Mouse (Mus musculus): ENCODE data around the gene Mrpl51. TPM values are rescaled to one million over a fixed set of nuclear protein-coding genes. Genes with fewer than 3 reads are reported as not detected.
"Not testable (repeated sequence)": the region's sequence is repeated elsewhere in the genome, so short reads cannot be mapped to it uniquely, and the experiment has no call there.

The Mrpl51 gene
- polyA plus RNA-seq, 1 experiment from 2014 or later, result 148 TPM

DNA sequence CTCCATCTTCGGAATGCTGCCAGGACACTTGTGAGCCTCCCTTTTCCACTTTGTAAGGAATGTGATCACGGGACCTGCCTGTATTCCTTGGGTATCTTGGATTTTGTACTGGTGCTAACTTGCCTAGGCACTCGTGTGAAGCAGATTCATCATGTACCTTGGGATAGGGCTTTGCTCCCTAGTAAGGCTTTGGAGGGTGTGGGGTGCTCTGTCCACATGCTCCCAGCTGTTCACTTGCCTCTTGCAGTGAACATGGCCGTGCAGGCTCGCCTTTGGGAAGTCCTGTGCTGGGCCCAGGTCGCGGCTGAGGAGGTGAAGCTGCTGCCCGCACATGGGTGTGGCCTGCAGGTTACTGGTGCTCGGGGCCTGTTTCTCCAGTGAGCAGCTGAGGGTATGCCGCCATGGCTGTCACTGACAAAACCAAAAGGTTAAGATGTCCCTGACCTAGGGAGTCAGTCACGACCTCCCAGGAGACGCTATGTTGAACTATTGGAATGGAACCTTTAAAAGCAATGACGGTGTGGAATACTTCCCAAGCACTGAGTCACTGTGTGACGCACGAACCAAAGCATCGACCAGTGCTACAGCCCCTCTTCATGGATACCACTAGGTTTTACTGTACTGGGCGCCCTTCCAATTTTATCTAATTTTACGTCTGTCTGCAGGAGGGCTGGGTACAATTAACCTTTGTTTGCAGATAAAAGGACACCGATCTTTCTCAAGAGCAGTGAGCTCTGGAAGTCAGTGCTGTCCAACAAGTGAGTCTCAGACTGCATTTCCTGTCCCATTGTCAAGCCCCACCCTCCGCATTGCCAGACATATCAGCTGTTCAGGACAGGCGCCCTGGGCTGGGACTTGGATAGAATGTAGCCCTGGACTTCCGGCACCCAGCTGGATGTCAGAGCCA is 30.5 kb upstream of the Mrpl51 start:
- Histone ChIP-seq H3K36me3 (peaks cover 36% of the 10 kb centered on the region), H3K27me3 (no peaks in the 10 kb centered on the region), H3K4me1 (replicated peaks) (peaks cover 27% of the 10 kb centered on the region), H3K4me3 (no peak overlapping the region), H3K4me2 (no peak overlapping the region), H3K27ac (replicated peaks) (0 out of 2 replicates have a peak overlapping the region, but pooled peaks have one; percentile 8), H3K9me3 (no peaks in the 10 kb centered on the region), H3K9ac (no peak overlapping the region)
- WGBS, result 19% methylated on average over 22 of the region's 22 CpGs
- ATAC-seq (ENCODE audit: low FRiP score, low read depth), result no peak

DNA sequence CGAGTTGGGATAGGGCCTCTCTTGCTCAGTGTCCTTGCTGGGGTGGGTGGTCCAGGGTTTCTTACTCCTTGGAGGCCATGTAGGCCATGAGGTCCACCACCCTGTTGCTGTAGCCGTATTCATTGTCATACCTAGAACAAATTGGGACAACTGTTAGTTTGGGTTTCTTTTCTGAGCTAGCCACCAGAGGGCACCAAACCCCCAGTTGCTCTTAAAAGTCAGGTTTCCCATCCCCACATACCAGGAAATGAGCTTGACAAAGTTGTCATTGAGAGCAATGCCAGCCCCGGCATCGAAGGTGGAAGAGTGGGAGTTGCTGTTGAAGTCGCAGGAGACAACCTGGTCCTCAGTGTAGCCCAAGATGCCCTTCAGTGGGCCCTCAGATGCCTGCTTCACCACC is 29.6 kb upstream of the Mrpl51 start:
- Histone ChIP-seq H3K36me3 (peaks cover 34% of the 10 kb centered on the region), H3K4me1 (replicated peaks) (peaks cover 36% of the 10 kb centered on the region)
- not testable (repeated sequence) for H3K27me3 ChIP-seq; H3K27ac ChIP-seq (replicated peaks); ATAC-seq (ENCODE audit: low FRiP score, low read depth); H3K9ac ChIP-seq; H3K4me2 ChIP-seq; H3K4me3 ChIP-seq; H3K9me3 ChIP-seq
- WGBS, result 4% methylated on average over 4 of the region's 5 CpGs

- not testable (repeated sequence) for ATAC-seq (ENCODE audit: low FRiP score, low read depth); H3K9me3 ChIP-seq; H3K4me2 ChIP-seq; H3K27me3 ChIP-seq; H3K9ac ChIP-seq; H3K4me3 ChIP-seq; H3K27ac ChIP-seq (replicated peaks)
- WGBS, result 70% methylated on average over 12 of the region's 16 CpGs
- Histone ChIP-seq H3K4me1 (replicated peaks) (peaks cover 44% of the 10 kb centered on the region), H3K36me3 (peaks cover 32% of the 10 kb centered on the region)
Observed at GRCm38 (mm10) chr6:125162615-125163305, 28.8 kb upstream of the Mrpl51 start.

DNA sequence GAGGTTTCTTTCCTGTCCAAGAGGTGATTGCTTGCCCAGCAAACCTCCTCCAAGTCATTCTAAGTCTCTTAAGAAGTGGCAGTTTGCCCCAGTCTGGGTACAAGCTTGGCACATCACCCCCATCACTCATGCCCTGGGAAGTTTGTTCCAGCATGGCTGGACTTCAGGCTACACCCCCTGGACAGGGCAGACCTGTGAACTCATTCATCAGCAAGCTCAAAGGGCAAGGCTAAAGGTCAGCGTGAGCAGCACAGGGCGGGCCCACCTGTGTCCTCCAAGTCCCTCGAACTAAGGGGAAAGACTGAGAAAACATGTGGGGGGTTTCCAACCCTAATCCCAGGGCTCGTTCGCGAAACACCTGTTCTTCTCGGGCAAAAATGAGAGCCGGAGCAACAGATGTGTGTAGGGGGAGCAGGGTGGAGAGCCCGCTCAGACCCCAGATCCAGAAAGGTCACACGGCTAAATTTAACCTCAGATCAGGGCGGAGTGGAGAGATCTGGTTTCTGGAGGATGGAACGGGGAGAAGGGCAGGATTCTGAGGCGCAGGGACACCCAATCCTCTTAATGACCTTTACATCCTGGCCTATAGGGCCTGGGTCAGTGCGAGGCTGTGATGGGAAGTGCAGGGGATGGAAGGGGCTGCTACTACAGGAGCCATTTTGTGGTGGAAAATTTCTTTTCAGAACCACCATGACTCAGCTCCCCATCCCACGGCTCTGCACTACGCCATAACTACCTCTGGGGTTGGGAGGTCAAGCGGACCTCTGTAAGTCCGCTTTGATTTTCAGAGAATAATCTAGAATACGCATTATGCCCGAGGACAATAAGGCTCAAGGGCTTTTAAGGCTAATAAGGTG is 27.6 kb upstream of the Mrpl51 start:
- H3K4me3 ChIP-seq, result peak overlapping the region; percentile 91
- H3K27me3 ChIP-seq, result no peaks in the 10 kb centered on the region
- H3K36me3 ChIP-seq, result peaks cover 33% of the 10 kb centered on the region
- peak overlapping the region; percentile 95 for H3K4me2 ChIP-seq
- no peak for ATAC-seq (ENCODE audit: low FRiP score, low read depth)
- peak overlapping the region; percentile 93 for H3K27ac ChIP-seq (replicated peaks)
- 6% methylated on average over 20 of the region's 20 CpGs for WGBS
- H3K4me1 ChIP-seq (replicated peaks), result peaks cover 44% of the 10 kb centered on the region
- H3K9me3 ChIP-seq, result no peaks in the 10 kb centered on the region
- peak overlapping the region; percentile 93 for H3K9ac ChIP-seq

GRCm38 (mm10) chr6:125164672-125165327 is 26.8 kb upstream of the Mrpl51 start:
- Histone ChIP-seq H3K9ac (peak overlapping the region; percentile 93), H3K27ac (replicated peaks) (peak overlapping the region; percentile 93), H3K4me1 (replicated peaks) (peaks cover 44% of the 10 kb centered on the region), H3K4me2 (peak overlapping the region; percentile 95), H3K9me3 (no peaks in the 10 kb centered on the region), H3K4me3 (peak overlapping the region; percentile 91), H3K27me3 (no peaks in the 10 kb centered on the region), H3K36me3 (peaks cover 34% of the 10 kb centered on the region)
- peak; percentile 43 for ATAC-seq (ENCODE audit: low FRiP score, low read depth)
- WGBS, result under 1% methylated on average over 38 of the region's 39 CpGs

DNA sequence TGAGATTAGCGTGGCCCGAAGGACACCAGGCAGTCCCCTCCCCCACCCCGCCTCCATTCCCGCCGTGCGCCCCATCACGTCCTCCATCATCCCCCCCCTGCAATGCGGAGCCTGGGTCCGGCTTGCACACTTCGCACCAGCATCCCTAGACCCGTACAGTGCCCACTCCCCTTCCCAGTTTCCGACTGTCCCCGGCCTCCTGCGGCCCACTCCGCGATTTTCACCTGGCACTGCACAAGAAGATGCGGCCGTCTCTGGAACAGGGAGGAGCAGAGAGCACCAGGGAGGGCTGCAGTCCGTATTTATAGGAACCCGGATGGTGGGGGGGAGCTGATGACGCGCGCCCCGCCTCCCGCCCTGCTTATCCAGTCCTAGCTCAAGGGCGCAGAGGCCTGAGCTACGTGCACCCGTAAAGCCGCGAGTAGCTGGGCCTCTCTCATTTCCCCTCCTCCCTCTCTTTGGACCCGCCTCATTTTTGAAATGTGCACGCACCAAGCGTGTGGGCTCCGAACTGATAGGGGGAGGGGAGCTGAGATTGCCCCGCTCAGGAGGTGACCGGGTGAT is 26.2 kb upstream of the Mrpl51 start:
- Histone ChIP-seq H3K9me3 (no peaks in the 10 kb centered on the region), H3K27me3 (no peaks in the 10 kb centered on the region), H3K36me3 (peaks cover 34% of the 10 kb centered on the region), H3K9ac (peak overlapping the region; percentile 93), H3K4me1 (replicated peaks) (peaks cover 44% of the 10 kb centered on the region), H3K4me3 (peak overlapping the region; percentile 91), H3K27ac (replicated peaks) (peak overlapping the region; percentile 93), H3K4me2 (peak overlapping the region; percentile 95)
- ATAC-seq (ENCODE audit: low FRiP score, low read depth), result peak; percentile 94
- under 1% methylated on average over 36 of the region's 36 CpGs for WGBS

DNA sequence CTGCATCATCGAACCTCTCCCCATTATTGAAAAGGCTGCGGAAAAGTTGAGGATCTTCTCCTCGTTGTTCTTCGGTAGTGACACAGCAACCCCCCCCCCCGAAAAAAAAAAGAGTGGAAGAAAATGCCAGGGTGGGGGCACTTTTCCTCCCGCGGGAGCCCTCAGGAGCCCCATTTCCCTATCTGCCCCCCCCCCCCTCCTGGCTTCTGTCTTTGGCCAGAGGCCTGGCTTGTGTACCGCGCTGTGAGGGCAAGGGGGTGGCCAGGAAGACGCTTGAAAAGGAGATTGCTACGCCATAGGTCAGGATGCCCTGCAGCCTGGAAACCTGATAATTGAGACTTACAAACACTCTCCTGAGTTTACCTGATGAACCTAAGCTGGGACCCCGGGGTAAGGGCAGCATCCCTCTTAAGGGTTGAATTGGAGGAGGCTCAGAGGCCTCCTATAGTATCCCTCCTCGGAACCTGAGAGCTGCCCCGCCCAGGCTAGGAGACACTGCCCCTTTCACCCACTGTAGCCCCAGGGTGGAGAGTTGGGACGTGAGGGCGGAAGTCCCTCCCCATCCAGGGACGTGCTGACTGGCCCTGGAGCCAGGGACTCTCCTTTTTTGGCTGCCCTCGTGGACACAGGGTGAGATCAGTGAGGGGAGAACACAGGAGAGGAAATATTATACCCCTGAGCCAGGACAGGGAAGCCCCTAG is 25.4 kb upstream of the Mrpl51 start, which contains the start of gene Gapdh:
Gene Gapdh (minus strand): TSS at position 417 of the 701 bp plus-strand sequence.
- Histone ChIP-seq H3K4me1 (replicated peaks) (peaks cover 44% of the 10 kb centered on the region), H3K27ac (replicated peaks) (peak within 1 kb of the TSS; percentile 93), H3K36me3 (peaks cover 37% of the 10 kb centered on the region), H3K9ac (peak within 1 kb of the TSS; percentile 93), H3K9me3 (no peaks in the 10 kb centered on the region), H3K27me3 (no peaks in the 10 kb centered on the region), H3K4me3 (peak within 1 kb of the TSS; percentile 91), H3K4me2 (peak within 1 kb of the TSS; percentile 95)
- peak; percentile 6; the same call in 1 of the 2 replicates for ATAC-seq (ENCODE audit: low FRiP score, low read depth)
- WGBS, result under 1% methylated on average over 18 of the region's 18 CpGs

- no peak for ATAC-seq (ENCODE audit: low FRiP score, low read depth)
Observed at GRCm38 (mm10) chr6:125166861-125167650, 24.5 kb upstream of the Mrpl51 start.

DNA sequence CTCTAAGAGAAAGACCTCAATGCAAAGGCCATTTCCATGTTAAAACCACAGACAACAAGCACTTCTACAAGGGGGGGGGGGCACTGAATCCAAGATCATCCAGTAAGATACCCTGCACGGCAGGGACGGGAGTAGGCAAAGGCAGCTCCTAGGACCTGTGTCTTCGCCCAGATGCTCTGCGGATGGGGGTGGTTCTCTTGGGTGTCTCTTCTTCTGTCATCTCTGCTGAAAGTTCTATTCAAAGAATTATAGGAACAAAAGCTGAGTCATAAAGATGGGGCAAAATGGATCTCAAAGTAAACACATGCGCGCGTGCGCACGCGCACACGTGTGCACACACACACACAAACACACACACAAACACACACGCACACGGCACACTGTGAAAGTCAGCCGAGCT is 23.5 kb upstream of the Mrpl51 start:
- WGBS, result 91% methylated on average over 14 of the region's 14 CpGs
- Histone ChIP-seq H3K4me1 (replicated peaks) (peaks cover 35% of the 10 kb centered on the region), H3K9me3 (no peaks in the 10 kb centered on the region), H3K4me3 (no peak overlapping the region), H3K36me3 (peaks cover 50% of the 10 kb centered on the region), H3K27me3 (no peaks in the 10 kb centered on the region), H3K4me2 (no peak overlapping the region), H3K9ac (no peak overlapping the region), H3K27ac (replicated peaks) (no peak overlapping the region)
- ATAC-seq (ENCODE audit: low FRiP score, low read depth), result no peak

More at GRCm38 (mm10) chr6:125166861-125167650, 24.5 kb upstream of the Mrpl51 start:
- Histone ChIP-seq H3K9ac (peak overlapping the region; percentile 50), H3K36me3 (peaks cover 41% of the 10 kb centered on the region), H3K4me2 (peak overlapping the region; percentile 95), H3K4me3 (peak overlapping the region; percentile 91; the same call in 1 of the 2 replicates), H3K4me1 (replicated peaks) (peaks cover 40% of the 10 kb centered on the region), H3K27ac (replicated peaks) (peak overlapping the region; percentile 93), H3K27me3 (no peaks in the 10 kb centered on the region), H3K9me3 (no peaks in the 10 kb centered on the region)
- 17% methylated on average over 10 of the region's 10 CpGs for WGBS

- 86% methylated on average over 6 of the region's 6 CpGs for WGBS
- no peak overlapping the region for H3K9ac ChIP-seq
- ATAC-seq (ENCODE audit: low FRiP score, low read depth), result no peak
Observed at GRCm38 (mm10) chr6:125170194-125170593, 21.4 kb upstream of the Mrpl51 start.

More at GRCm38 (mm10) chr6:125170194-125170593, 21.4 kb upstream of the Mrpl51 start:
- peaks cover 66% of the 10 kb centered on the region for H3K36me3 ChIP-seq
- H3K4me1 ChIP-seq (replicated peaks), result peaks cover 22% of the 10 kb centered on the region
- no peak overlapping the region for H3K27ac ChIP-seq (replicated peaks)
- no peaks in the 10 kb centered on the region for H3K9me3 ChIP-seq
- no peaks in the 10 kb centered on the region for H3K27me3 ChIP-seq
- H3K4me2 ChIP-seq, result no peak overlapping the region
- H3K4me3 ChIP-seq, result no peak overlapping the region
